Mouse (Mus musculus) liver, embryonic 14.5 days (tissue): ENCODE data around the gene Prrx2.

Experiments used
- CTCF ChIP-seq: IDR thresholded peaks from 2 replicates; pipeline ENCODE4 v1.5.1; 2016; ENCODE audit warnings: antibody characterized with exemption, low read depth, control low read depth
- EP300 ChIP-seq: IDR thresholded peaks from 2 replicates; pipeline ENCODE4 v1.6.1; 2016; ENCODE audit warnings: antibody characterized with exemption, low read depth

- TF ChIP-seq CTCF (no peak), EP300 (no peak)
These were observed 92.5 kb downstream of the Prrx2 start for GRCm38 (mm10) chr2:30927151-30927781.
